Mouse (Mus musculus): ENCODE results near the gene Pigh.

Pigh gene

DNA sequence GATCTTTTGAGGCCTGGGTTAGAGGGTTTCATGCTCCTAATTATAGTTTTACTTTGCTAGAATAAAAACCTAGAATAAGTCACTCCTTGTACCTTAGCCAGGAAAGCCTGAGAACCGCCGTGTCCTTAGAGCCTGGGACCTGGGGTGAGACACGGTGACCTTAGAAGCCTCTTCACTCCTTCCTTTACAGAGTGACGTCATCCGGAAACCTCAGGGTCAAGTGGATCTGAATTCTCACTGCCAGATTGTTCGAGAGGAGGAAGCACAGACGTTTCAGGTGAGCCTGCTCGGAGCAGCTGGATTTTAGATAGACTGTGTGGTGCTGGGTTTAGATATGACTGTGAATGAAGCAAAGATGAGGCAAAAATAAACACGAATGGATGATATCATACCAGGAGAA, 23.0 kb downstream of the Pigh start:
- peak in 1 of 2 experiments; percentile 50 for DNase-seq

DNA sequence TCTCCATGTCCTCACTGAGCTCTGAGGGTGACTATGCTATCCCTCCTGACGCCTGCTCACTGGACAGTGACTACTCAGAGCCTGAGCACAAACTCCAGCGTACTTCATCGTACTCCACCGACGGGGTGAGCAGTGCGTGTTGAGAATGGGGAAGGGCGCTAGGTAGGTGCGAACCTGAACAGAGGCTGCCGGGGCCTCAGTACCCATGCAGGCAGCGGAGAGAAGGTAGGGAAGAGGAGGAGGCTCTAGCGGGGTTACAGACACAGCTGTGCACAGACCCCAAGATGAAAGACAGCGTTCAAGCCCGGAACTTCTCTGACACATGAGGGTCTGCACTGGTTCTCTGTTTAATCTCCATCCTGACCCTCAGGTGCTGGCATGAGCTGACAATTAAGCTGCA, 25.0 kb downstream of the Pigh start:
- DNase-seq: no peak

DNA sequence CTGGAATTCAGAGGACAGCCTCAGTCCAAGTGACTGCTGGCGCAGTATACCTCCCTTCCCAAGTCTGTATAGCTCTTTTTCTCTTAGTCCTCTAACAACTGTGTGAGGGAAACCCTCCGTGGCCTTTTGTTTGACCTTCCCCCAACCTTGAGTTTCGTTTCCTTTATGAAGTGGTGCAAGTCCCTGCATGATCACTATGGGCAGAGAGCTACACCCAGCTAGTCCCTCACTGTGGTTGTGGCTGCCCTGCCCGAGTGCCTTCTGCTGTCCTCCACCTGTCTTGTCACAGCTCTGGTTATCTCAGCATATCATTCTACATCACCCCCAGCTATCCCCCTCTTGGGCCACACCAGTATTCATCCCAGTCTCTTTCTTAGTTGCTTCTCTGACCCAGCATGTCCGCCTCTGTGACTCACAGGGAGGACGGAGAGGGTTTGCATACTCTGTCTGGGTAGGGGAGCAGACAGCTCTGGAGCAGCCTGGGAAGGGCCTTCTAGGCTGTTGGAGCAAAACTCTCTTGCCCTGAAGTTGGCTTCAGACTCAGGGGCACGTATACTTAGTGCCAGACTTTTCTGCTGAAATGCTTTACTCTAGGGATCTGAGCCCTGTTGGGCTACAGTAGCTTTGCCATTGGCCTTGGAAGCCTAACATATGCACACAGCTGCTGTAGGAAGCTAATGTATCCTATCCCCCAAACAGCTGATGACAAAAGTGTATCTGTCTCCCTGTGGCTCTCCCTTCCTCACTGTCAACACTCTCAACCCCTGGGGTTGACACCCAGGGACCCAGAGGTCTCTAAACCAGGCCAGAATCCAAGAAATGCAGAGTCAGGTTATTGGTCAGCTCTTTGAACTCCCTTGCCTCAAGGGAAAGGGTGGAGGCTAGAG, 28.4 kb downstream of the Pigh start:
- DNase-seq: no peak

DNA sequence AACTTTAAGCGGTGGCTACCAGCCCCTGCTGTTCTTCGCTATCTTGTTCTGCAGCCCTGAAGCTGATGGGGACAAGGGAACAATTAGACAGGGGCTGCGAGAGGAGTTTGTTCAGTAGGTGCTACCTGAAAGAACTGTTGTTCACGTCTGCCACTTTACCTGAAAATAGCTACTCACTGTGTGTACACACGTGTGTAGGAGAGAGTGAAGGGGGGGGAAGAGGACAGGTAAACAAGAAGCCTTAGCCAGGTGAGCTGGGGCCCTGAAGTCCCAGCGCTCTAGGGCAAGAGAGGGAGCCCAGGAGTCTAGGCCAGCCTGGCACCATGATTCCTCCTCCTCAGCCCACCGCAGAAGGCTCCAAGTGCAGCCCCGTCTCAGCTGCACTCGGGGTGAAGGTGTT, 29.3 kb downstream of the Pigh start:
- no peak for DNase-seq

DNA sequence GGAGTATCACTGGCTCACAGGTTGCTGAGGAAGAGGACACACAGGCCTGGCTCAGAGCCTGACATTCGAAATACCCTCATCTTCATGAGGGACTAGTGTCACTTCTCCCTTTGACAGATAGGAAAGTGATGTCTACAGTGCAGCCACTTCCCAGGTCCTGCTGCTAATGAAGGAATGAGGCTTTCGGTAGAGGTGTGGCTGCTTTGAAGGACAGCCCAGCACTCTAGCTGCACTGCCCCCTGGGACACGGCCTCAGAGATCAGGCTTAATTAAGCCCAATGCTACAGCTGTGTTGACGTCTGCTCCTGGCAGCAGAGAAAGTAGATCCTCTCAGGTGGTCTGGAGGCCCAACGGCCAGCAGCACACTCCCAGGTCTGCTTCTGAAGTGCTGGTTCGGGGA, 29.9 kb downstream of the Pigh start:
- DNase-seq: no peak

DNA sequence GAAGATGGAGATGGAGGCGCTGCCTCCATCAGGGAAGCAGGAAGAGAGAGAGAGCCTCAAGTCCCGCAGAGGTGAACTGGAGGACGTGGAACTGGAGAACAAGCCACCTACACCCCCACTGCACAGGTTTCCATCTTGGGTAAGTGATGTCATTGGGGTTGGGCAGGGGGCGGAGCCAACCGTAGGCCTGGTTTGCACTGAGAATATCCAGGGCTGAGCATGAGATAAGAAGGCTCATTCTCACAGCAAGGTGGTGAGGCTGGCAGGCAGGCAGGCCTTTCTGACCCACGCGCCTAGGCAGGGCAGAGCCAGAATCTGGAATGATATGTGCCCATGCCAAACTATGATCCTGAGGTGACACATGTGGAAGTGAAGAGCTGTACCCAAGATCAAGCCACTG, 34.2 kb downstream of the Pigh start:
- peak in 1 of 2 experiments; percentile 44 for DNase-seq

DNA sequence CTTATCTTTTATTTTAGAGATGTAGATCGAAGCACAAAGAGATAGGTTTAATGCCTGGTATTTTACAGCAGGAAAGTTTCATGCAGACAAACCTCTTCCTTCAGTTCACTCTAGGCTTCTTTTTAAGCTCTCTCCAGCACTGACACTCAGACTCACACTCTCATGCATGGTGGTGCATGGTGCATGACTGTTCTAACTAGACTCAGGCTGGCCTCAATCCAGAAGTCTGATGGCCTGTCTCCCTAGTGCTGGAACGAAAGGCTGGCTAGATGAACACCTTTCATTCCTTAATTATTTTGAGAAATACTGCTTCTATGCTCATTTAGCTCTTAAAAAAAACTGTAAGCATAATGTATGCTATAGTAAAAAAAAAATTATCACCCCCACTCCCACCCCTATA, 37.4 kb downstream of the Pigh start:
- peak; percentile 63 to 71 for DNase-seq

DNA sequence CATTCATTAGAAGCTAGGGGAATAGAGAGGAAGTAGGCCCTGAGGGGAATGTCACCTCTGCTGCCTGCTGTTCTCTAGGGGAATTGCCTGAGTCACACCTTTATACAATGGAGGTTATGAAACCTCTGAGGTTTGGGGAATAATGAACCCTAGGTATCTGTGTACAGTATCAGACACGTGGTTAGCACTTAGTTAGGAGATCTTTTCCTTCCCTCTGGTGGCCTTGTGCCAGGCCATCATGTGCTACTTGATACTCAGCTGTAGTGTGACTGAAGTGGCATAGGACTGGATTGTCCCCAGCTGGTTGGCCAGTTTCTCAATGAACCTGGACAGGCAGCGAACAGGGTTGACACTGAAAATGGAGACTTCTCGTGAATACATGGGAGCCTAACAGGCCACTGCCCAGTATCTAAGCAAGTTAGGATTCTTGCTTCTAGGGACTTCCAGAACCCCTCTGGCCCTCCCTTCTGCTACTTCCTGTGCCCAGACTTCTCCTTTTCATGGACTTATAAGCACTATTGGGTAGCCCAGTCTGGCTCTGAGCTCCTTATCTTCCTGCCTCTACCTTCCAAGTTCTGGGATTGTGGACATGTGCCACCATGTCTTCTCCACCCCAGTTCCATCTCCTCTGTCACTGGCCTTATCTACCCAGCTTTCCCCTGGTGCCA, 38.8 kb downstream of the Pigh start:
- DNase-seq: peak; percentile 41 to 49

DNA sequence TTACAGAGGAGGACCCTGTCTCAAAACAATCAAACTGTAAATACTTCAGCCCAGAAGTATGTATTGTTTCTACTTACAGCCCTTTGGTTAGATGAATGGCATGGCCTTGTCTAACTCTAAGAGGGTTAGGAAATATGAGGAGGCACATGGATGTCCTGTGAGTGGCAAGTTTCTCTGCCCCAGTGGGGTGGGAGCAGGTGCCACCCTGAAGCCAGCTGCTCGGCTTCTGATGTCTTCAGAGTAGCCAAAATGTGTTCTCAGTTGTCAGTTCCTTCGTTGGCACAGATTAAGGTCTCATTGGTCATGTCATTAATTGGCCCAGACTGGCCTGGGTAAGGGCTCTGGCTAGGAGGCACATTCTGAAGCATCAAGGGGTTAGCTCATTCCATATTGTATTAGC, 39.6 kb downstream of the Pigh start:
- no peak for DNase-seq

DNA sequence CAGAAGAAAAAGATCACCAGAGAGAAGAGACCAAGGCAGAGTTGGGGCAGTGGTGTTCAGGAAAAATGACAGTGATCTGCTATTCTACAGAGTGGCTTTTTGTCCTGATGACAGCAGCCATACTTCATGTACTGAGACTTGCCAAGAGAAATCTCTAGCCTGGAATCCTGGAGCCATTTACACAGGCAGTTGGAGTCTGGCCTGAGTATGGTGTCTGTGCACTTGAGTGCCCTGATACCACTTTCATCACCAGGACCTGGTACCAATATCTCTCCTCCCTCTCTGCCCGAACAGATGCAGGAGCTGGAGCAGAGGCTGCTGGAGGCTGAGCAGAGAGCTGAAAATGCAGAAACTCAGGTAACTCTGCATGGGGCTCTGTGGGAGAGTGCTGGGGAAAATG, 40.6 kb downstream of the Pigh start:
- no peak for DNase-seq

DNA sequence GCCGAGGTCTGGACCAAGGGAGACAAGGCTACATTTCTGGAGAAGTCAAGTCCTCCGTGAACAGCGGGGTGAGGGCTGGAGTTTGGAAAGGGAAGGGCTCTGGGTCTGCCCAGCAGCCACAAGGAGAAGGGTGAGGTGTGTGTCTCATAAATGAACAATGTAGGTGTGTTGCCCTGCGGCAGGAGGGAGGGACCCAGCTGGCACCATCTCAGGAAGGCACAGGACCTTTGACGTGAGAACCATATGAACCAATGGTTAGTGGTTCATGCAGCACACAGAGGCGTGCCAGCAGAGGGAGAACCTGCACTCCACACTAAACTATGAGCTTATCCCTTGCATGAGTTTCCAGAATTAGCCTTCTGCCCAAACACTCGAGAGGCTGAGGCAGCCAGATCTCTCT, 42.2 kb downstream of the Pigh start:
- no peak for DNase-seq

DNA sequence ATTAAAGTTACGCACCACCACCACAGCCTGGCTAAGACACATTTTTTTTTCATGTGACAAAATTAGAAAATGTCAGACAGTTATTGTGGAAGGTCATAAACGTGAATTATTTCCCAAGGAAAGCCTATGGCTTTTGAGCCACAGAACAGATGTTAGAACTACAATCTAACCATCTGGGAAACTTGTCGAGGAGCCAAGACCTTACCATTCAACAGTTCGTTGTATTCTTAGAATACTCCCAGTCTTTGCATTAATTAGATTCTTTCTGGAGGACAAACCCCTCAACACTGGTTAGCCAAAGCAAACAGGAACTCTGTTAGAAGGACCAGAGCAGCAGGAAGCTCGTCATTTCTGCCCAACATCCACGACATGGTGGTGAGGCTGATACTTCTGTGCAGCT, 43.3 kb downstream of the Pigh start:
- no peak for DNase-seq

DNA sequence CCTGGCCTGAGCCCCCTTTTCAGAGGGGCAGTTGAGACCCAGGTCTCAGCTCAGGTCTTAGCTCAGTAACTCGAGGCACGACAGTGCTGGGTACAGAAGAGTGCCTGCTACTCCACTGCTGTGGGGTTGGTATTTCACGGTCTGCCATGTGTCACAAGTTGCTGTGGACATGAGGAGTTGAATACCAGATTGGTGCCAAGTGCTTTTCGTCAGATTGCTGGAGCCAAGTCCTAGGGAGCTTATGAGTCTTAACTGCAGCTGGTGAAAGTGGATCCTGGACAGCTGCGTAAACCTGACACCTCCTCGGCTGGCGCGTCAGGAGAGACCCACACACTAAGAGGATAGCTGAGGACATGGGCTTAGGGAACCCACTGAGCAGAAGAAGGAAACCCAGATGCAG, 44.8 kb downstream of the Pigh start:
- DNase-seq: no peak

DNA sequence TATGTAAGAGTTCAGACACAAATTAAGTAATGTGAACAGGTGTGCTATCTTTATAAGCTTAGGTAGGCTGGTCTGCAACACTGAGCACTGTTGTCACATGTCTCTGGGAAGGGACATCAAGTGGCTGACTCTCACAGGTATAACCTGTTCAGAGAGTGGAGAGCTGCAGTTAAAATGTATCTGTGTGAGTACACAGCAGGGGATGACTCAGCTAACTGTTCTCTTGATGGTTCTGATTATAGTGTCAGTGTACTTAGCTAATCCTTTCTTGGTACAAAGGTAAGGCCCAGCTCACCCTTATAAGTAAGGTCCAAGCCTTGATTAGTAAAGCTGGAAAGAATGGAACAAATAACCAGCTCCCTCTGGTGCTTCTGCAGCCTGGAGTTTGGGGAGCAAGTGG, 48.0 kb downstream of the Pigh start:
- no peak for DNase-seq

DNA sequence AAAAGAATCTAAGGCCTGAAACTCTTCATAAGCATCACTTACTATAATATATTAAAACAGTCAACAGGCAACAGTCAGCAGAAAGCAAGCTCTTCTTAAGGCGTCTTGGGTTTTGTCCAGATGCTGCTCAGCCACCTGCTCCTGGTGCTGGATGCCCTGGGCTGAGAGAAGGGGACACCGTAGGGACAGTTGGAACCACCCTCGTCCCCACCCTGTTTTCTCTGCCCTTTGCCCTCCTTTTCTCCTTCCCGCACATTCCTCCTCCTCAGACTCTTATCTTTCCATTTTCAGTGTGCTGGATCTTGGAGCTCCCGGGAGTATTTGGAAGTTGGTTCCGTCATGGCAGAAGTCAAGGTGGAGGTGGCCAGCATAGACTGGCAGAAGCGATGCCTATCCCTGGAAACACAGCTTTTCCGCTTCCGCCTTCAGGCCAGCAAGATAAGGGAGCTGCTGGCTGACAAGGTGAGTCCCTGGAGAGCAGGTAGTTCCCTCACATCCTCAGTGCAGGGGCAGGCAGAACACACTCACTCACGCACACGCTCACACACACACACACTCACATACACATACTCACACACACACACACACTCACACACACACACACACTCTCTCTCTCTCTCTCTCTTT, 49.1 kb downstream of the Pigh start:
- no peak for DNase-seq

DNA sequence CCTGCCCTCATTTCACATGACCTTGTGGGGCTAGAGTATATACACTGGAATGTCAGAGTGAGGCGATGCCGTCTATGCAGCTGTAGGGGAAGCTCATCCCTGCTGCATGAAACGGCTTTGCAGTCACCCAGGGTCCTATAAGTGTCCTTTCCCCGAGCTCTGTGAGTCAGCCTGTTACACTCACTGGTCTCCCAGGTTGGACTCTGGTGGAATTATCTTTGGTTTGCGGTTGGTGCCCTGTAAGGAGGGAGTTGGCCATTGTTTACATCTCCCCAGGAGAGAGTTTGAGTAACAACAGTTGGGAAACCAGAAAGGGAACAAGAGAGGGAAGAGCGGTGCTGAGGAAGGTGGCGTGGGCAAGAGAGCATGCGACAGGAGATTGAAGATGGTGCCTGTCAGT, 49.7 kb downstream of the Pigh start:
- DNase-seq: no peak

DNA sequence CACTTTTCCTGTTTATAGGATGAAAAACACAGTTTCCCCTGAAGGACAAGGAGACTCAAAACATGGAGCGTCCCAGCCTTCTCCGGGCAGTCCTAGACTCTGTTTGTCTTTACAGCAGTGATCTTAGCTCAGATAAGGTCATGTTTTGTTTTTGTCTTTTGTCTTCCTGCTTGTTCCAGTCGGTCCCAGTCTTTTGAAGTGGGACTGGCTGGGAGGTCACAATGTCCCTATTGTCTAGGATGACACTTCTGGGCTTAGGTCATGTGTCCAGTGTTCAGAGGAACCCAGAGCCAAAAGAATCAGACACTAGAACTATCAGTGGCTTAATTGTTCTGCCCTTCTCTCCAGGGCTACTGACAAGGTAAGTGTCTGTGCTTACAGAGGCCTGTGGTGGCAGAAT, 54.1 kb downstream of the Pigh start:
- no peak for DNase-seq

DNA sequence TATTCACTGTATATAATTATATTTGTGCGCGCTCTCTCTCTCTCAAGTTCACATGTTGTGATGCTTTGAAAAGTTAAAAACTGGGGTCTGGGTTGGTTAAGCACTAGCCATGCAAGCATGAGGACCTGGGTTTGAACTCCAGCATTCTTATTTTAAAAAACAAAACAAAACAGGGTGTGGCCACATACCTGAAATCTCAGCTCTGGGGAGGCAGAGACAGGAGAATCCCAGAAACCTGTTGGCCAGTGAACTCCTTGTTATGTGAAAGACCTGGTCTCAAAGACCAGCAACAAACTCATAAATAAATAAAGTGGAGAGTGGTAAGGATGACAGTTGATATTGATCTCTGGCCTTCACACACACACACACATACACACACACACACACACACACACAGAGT, 55.1 kb downstream of the Pigh start:
- DNase-seq: no peak
